Mouse (Mus musculus) embryo, embryonic 11.5 days (tissue): Measurements from ENCODE around the gene Adam23.
"Not testable (repeated sequence)": the region's sequence is repeated elsewhere in the genome, so short reads cannot be mapped to it uniquely, and the experiment has no call there.

Source experiments
- DNase-seq: peaks from one replicate; pipeline ENCODE4 v3.0.0-alpha.2; 2012; ENCODE audit warnings: low read depth, low spot score

Gene Adam23

DNA sequence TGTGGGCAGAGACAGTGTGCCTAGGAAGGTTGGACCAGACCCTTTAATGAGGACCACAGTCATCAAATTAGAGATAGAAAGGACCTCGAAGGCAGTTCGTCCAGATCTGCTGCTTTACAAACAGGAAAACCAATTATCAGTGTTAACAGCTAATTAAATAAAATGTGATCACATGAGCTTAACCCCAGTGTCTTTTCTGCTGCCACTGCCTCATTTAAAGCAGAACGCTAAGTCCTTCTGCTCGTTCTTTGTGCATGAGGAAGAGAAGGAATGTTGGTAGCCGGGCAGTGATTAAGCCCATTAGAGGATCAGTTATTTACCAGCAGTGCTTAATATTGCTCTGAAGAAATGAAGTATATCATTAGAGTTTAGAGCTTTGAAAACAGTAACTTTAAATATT lies 131.1 kb downstream of the Adam23 start:
- no peak for DNase-seq

DNA sequence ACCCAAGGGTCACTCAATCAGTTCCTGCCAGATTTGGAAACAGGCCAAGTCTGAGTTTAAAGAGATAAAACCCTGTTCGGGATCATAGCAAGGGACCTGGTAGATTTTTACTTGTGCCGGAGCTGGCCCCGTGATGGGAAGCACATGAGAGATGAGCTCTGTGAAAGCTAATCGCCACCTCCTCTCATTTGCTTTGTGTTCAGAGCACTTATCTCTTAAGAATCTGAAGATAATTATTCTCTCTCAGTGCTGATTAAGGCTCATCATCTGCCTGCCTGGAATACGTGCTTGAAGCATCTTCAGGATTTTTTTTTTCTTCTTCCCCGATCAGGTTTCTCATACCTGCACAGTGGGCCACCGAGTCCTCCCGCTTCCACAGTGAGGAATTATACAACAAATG lies 133.5 kb downstream of the Adam23 start:
- DNase-seq = no peak

DNA sequence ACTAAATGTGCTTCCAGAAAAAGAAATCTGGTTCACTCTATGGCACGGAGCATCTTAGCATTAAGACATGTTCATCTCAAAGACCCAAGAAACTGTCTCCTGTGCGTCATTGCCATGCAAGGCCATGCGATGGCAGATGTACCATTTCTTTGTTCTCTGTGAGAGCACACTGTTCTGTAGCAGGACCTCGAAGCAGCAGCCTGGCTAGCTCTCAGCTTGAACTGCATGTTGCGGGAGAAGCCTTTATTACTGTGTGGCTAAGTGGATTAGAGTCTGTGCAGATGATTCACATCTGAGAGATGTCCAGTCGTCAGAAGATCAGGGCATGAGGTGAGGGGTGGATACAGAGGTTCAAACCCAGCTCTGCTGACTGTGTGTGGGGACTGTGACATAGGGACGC lies 141.2 kb downstream of the Adam23 start:
- no peak for DNase-seq

DNA sequence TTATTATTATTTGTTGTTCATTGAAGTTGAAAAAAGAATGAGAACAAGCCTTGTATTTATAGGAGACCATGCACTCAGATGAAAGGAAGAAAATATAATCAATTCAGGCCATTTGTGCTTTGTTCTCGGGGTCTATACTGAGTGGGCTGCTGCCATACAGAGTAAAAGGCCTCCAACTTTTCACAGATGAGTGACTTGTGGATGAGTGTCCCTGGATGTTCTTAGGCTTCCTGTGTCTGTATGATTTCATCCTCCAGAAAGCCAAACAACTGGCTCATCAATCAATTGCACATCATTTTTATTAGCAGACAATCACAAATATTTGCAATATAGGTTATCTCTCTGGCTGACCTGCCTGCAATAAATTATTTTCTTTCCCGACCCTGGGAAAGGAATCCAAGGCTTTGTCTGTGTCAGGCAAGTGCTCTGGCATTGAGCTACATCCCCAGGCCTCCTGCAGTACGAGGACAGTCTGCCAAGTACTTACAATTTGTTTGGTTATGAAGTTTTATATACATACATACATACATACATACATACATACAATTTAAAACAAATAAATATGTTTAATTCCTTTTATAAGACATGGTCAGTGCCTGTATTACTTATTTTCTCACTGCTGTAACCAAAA lies 158.3 kb downstream of the Adam23 start:
- DNase-seq = no peak

DNA sequence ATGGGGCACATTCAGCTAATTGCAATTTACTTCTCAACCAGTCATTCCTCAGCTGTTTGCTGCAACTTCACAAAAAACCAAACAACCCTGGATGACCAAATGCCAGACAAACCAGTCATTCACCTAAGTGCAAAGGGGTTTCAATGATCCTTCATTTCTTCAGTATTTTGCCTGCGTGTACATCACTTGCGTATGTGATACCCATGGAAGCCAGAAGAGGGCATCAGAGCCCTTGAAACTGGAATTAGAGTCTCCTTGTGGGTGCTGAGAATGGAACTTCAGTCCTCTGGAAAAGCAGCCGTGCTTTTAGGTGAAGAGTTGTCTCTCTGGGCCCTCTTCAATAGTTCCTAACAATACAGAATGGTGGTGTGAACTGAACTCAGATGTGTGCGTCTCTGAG lies 163.9 kb downstream of the Adam23 start:
- DNase-seq = no peak

DNA sequence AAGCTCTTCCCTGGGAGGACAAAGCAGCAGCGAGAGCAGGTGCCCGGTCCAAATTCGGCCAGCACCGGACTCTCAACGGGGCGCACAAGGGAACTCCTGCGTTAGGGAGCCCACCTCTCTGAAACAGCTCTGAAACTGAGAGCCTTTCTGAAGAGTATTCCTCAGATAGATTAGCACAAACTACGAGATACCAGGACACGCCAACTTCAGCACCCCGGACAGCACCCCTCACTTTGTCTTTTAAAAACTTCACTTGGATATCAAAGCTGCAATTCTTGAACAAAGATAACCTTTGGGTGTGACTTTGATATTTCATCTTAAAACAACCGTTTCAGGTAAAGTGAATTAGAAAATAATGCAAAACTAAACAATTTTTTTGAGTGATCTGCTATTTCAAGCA lies 168.9 kb downstream of the Adam23 start:
- DNase-seq = peak; percentile 68

DNA sequence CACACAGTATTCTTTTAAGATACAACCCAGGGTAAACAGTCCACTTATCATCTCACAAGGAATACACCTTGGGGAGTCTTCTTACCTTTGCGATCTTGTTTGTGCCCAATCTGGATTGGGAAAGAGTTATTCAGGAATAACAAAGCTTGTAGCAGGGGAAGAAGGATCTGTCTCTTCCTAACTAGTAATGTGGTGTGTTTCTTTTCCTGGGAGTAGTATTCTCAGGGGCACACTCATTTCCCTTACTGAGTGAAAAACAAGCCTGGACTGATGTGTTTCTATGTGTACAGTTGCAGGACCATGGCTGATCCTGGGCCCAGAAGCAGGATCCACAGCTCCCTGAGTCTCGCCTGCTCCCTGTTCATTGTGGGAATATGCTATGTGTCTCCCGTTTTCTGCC lies 170.0 kb downstream of the Adam23 start, which contains the start of gene Gm39653:
TSS of gene Gm39653 (plus strand) at position 301 of the 400 bp plus-strand sequence.
- DNase-seq = no peak

DNA sequence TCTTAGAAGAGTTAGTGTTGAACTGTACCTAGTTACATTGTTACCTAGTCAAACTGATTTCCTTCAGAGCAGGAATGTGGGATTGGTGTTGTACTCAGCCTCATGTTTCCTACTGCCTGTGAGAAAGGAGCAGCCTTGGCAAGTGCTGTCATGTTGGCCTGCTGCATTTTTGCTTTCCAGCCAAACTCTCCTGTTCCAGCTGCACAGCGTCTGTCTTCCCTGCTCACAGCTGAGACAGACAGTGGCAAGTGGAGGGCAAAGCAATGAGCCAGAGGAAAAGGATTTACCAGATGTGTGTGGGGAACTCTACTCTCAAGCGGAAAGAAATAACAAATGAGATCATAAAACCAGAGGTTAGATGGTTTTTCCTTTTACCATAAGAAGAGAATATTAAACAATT lies 182.5 kb downstream of the Adam23 start:
- peak; percentile 8 for DNase-seq

DNA sequence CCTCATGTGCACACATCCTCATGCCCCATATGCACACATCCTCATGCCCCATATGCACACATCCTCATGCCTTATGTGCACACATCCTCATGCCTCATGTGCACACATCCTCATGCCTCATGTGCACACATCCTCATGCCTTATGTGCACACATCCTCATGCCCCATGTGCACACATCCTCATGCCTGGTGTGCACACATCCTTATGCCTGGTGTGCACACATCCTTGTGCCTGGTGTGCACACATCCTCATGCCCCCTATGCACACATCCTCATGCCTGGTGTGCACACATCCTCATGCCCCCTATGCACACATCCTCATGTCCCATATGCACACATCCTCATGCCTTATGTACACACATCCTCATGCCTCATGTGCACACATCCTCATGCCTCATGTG lies 184.7 kb downstream of the Adam23 start:
- DNase-seq = not testable (repeated sequence)

DNA sequence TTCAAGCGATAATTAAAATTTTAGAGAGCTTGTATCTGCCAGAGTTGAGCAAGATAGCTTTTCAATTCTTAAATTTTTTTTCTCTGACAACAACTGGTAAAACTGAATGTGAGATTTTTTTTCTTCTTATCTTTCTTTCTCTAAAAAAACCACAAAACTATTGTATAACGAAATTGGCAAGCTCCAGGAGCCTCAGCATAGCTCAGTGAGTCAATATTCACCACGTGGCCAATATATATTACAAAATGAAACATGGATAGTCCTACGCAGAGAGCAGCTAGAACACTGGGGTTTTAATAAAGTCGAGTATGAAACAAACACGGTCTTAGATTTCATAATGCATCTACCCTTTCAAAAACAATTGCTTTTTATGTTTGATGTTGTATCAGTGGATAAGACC lies 194.2 kb downstream of the Adam23 start:
- no peak for DNase-seq
